Mouse (Mus musculus): ENCODE measurements at regions not wholly inside any gene's neighbourhood (a gene's known extent, or its start where the extent isn't known, plus 50 kb on each side); places are given as distances from the start of the nearest gene placed in this dataset.

GRCm38 (mm10) chr12:114134897-114135296 is 591.2 kb downstream of the Adam6a start:
- DNase-seq (no peak), ATAC-seq (ENCODE audit: insufficient read depth) (no peak)
- TF ChIP-seq CTCF (IDR thresholded peaks at IDR 0.05; ENCODE audit: low read depth): no peak
- no peak overlapping the region for H3K4me2 ChIP-seq
- H3K4me1 ChIP-seq (ENCODE audit: insufficient read depth): no peaks in the 10 kb centered on the region
- H3K27me3 ChIP-seq (ENCODE audit: insufficient read depth, low read length): no peaks in the 10 kb centered on the region
- H3K9ac ChIP-seq: no peak overlapping the region
- H3K4me3 ChIP-seq (ENCODE audit: low read depth, low read length): no peak overlapping the region
- no peaks in the 10 kb centered on the region for H3K36me3 ChIP-seq (ENCODE audit: insufficient read depth)
- WGBS: 28% methylated on average over 1 of the region's 1 CpGs
- H3K27ac ChIP-seq (ENCODE audit: low read depth): no peak overlapping the region
- H3K9me3 ChIP-seq (ENCODE audit: low read depth, low read length): peaks cover 7% of the 10 kb centered on the region; the same call in 1 of the 2 replicates

- TF ChIP-seq CTCF (IDR thresholded peaks at IDR 0.05; ENCODE audit: low read depth): no peak
- no peak overlapping the region for H3K4me3 ChIP-seq (ENCODE audit: low read depth, low read length)
- H3K27ac ChIP-seq (ENCODE audit: low read depth): no peak overlapping the region
- WGBS: 88% methylated on average over 4 of the region's 4 CpGs
- DNase-seq: no peak
- no peaks in the 10 kb centered on the region for H3K27me3 ChIP-seq (ENCODE audit: insufficient read depth, low read length)
- no peaks in the 10 kb centered on the region for H3K9me3 ChIP-seq (ENCODE audit: low read depth, low read length)
- H3K36me3 ChIP-seq (ENCODE audit: insufficient read depth): no peaks in the 10 kb centered on the region
- H3K4me1 ChIP-seq (ENCODE audit: insufficient read depth): no peaks in the 10 kb centered on the region
- H3K4me2 ChIP-seq: no peak overlapping the region
- H3K9ac ChIP-seq: no peak overlapping the region
- no peak for ATAC-seq (ENCODE audit: insufficient read depth)
Observed at GRCm38 (mm10) chr12:114148779-114149178, 605.1 kb downstream of the Adam6a start.

- no peak overlapping the region for H3K9ac ChIP-seq
- DNase-seq: no peak
- H3K27me3 ChIP-seq (ENCODE audit: insufficient read depth, low read length): no peaks in the 10 kb centered on the region
- ATAC-seq (ENCODE audit: insufficient read depth): no peak
- no peak overlapping the region for H3K27ac ChIP-seq (ENCODE audit: low read depth)
- H3K4me2 ChIP-seq: no peak overlapping the region
- 71% methylated on average over 2 of the region's 2 CpGs for WGBS
- H3K4me3 ChIP-seq (ENCODE audit: low read depth, low read length): no peak overlapping the region
- no peaks in the 10 kb centered on the region for H3K9me3 ChIP-seq (ENCODE audit: low read depth, low read length)
- no peak for TF ChIP-seq CTCF (IDR thresholded peaks at IDR 0.05; ENCODE audit: low read depth)
- H3K36me3 ChIP-seq (ENCODE audit: insufficient read depth): no peaks in the 10 kb centered on the region
- H3K4me1 ChIP-seq (ENCODE audit: insufficient read depth): no peaks in the 10 kb centered on the region
Observed at GRCm38 (mm10) chr12:114172305-114172704, 628.6 kb downstream of the Adam6a start.

GRCm38 (mm10) chr12:114199521-114199920 is 655.8 kb downstream of the Adam6a start:
- H3K9ac ChIP-seq: no peak overlapping the region
- H3K27ac ChIP-seq (ENCODE audit: low read depth): no peak overlapping the region
- H3K4me2 ChIP-seq: no peak overlapping the region
- no peaks in the 10 kb centered on the region for H3K4me1 ChIP-seq (ENCODE audit: insufficient read depth)
- 51% methylated on average over 1 of the region's 1 CpGs for WGBS
- no peak overlapping the region for H3K4me3 ChIP-seq (ENCODE audit: low read depth, low read length)
- no peaks in the 10 kb centered on the region for H3K27me3 ChIP-seq (ENCODE audit: insufficient read depth, low read length)
- DNase-seq: no peak
- no peak for ATAC-seq (ENCODE audit: insufficient read depth)
- H3K36me3 ChIP-seq (ENCODE audit: insufficient read depth): no peaks in the 10 kb centered on the region
- no peaks in the 10 kb centered on the region; the same call in 1 of the 2 replicates for H3K9me3 ChIP-seq (ENCODE audit: low read depth, low read length)
- TF ChIP-seq CTCF (IDR thresholded peaks at IDR 0.05; ENCODE audit: low read depth): no peak

- WGBS: 27% methylated on average over 3 of the region's 3 CpGs
- no peaks in the 10 kb centered on the region; the same call in 1 of the 2 replicates for H3K9me3 ChIP-seq (ENCODE audit: low read depth, low read length)
- no peak overlapping the region for H3K4me3 ChIP-seq (ENCODE audit: low read depth, low read length)
- H3K9ac ChIP-seq: no peak overlapping the region
- no peaks in the 10 kb centered on the region for H3K27me3 ChIP-seq (ENCODE audit: insufficient read depth, low read length)
- ATAC-seq (ENCODE audit: insufficient read depth) (no peak), DNase-seq (no peak)
- H3K27ac ChIP-seq (ENCODE audit: low read depth): no peak overlapping the region
- no peaks in the 10 kb centered on the region for H3K36me3 ChIP-seq (ENCODE audit: insufficient read depth)
- no peak for TF ChIP-seq CTCF (IDR thresholded peaks at IDR 0.05; ENCODE audit: low read depth)
- H3K4me2 ChIP-seq: no peak overlapping the region
- H3K4me1 ChIP-seq (ENCODE audit: insufficient read depth): no peaks in the 10 kb centered on the region
Observed at GRCm38 (mm10) chr12:114222541-114222940, 678.8 kb downstream of the Adam6a start.
